Mouse (Mus musculus): ENCODE data around the gene Fyttd1.
A peak's percentile ranks its signal among the peaks of the same experiment; 100 is the strongest.
"Not testable (repeated sequence)": the region's sequence is repeated elsewhere in the genome, so short reads cannot be mapped to it uniquely, and the experiment has no call there.

The Fyttd1 gene

DNA sequence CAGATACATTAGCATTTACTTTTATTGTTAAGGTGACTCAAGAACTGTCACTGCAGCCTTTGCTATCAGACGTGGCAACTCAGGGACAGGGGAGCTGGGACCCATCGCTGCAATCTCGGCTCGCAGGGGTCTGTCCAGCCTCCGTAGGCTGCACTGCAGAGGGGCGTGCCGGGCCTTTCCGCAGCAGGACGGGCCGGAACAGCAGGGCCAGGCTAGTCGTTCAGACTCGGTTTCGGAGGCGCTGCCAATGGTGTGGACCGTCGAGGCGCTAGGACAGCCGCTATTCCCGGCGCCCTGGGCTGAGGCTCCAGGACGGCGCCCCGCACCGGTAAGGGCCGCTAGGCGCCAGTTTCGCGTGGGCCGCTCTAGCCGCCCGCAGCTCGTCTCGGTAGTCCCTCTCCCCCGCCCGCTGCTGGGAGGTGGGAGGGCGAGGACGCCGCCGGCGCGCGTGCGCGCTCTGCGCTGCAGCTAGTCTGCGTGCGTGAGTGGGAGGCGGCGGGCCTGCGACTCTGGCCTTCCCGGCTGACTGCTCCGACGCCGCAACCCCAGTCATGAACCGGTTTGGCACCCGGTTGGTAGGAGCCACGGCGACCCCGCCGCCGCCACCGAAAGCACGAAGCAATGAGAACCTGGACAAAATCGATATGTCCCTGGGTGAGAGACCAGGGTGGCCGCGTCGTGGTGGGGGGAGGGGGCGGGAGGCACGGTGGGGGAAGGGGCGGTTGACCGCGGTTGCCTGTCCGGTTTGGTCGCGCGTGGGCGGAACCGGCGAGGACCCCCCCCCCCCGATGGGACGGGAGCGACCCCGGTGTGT lies at the start of gene Fyttd1, which contains the start of gene Rubcn:
Gene Fyttd1, plus strand, starts transcription at position 158 of the 814 bp plus-strand sequence.
Gene Rubcn, minus strand, starts transcription at position 424 of the 814 bp plus-strand sequence.
- peak; percentile 95 for DNase-seq (ENCODE audit: low read depth, low spot score)

DNA sequence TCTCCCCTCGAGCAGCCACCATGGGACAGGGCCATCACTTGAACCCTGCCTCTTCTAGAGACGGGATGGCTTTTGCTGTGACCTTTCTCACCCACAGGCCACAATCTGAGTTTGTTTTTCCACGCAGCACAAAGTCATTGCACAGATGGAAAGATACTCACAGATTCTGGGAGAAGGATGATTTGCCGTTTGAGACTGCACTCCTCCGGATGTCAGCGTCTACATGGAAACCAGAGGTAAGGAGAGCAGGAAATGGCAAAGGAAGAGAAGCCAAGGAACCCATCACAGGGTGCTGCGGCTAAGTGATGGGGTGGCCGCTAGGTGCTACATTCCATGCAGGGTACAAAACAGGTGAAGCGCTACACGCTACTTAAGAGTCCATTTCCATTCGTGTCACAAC lies 48.2 kb upstream of the Fyttd1 start:
- DNase-seq (ENCODE audit: low read depth, low spot score) = no peak

DNA sequence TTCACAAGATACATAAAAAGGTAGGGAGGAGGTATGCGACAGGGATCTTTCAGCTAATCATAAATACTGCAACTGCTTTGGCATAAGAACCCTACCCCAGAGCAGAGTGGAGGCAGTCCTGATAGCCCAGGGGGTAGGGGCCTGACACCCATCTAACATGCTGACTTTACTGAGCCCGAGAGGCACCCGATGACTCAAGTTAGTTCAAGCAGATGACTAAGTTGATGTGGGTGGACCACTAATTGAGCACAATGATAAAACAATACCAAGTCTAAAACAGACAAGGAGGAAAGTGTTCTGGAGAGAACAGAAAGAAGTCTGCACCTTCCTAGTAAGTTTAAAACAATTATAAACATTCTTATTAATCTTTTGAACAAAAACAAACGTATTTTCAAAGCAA lies 45.8 kb upstream of the Fyttd1 start:
- DNase-seq (ENCODE audit: low read depth, low spot score) = no peak

DNA sequence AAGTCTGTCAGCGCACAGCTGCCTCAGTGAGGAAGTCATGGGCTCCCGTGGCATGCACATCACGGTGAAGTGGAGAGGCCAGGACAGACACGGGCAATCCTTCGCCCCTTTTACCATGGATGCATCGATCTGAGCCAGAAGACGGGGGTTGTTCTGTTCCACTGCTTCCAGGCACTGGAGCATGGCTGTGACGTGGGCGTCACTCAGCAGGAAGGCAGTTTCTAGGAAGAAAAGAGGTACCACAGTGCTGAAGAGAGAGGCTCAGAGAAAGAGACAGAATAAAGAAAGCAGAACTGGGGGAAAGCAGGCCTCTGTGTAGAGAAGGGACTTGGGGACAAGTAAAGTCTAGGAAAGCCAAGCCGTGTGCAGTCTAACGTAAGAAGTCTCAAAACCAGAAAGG lies 30.2 kb upstream of the Fyttd1 start:
- no peak for DNase-seq (ENCODE audit: low read depth, low spot score)

DNA sequence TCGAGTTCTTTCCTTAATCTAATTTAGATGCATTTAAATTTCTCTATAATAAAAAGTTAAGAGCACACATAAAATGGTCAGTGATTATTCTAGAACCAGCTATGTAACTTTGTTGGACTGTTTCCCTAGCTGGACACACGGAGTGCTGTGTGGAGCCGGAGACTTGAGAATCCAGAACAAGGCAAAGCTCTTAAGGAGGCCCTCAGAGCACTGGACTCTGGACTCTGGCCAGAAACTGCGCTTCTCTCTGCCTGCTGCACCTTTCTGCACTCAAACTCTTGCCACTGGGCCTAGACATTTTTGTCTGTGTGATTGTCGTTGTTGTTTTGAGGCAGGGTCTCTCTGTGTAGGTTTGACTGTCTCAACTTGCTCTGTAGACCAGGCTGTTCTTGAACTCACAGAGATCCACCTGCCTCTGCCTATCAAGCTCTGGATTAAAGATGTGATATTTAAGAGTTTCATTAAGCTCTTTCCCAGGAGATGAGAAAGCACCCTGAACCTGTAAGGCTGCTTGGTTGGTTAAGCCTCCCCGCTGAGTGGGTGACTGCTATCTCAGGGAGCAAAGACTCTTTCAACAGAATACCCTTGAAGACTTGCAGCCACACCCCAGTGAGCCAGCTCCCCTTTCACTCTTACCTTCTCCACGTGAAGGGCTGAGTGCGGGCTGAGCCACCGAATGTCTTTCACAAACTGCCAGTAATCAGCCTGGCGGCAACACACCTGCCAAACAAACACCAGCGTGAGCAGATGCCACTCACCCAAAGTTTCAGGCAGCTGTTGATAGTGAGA lies 28.1 kb upstream of the Fyttd1 start:
- no peak for DNase-seq (ENCODE audit: low read depth, low spot score)

DNA sequence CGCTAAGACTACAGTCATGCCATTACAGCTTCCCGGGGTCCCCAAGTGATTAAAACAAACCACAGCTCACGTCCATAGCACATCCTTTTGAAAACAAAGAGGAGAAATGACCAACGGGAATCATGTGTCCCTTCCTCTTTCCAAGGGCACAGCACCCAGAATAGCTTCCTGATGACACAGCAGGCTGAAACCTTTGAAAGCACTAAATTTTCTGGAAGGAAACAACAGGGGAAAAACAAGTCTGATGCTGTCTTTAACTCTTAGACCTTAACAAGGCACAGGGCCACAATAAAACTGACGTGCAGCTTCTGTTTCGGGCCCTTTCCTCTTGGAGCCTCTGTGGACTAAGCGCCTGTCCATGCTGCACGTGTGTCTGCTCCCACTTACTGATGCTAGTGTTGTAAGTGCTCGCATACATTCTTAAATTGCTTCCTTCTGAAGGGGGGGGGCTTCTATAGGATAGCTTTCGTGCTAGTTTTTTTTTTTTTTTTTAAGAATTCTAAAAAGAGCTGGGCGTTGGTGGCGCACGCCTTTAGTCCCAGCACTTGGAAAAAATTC lies 23.7 kb upstream of the Fyttd1 start:
- DNase-seq (ENCODE audit: low read depth, low spot score) = no peak

DNA sequence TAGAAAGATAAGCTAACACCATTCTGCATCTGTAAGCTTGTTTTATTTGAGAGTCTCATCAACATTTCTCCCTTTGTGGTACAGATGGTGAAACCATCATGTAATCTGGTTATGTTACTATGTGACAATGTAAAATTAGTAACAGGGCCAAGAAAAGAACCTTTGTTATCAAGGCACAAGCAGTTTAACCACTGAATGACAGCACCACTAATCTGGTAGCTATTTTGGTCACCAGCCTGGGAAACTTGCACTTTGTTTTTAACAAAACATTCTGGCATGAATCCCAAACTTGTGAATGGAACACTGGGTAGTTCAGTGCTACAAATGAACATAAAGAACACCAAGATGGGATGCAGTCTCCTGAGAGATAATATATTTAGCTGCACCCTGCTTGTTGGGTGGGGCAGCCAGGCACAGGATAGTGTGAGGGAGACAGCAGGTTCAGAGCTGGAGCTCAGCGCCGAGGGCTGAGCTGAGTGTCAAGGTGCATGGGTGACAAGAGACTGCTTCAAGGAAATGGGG lies 23.2 kb upstream of the Fyttd1 start:
- DNase-seq (ENCODE audit: low read depth, low spot score) = no peak

DNA sequence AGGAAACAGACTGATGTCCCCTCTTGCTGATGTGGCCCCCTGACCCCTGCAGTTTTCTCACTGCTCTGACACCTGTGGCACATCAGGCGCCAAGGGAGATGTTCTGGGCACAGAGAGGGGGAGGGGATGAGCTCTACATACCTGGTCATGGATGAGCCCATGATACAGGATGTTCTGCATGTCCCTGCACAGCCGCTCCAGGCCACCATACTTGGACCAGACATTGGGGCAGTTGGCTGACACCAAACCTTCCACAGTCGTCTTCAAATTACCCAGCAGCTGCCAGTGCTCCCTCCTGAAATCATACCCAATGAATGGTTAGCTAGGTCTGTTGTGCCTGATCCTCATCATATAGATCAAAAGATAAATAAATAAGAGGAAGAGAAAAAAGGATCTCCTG lies 20.5 kb upstream of the Fyttd1 start:
- peak; percentile 50 for DNase-seq (ENCODE audit: low read depth, low spot score)

DNA sequence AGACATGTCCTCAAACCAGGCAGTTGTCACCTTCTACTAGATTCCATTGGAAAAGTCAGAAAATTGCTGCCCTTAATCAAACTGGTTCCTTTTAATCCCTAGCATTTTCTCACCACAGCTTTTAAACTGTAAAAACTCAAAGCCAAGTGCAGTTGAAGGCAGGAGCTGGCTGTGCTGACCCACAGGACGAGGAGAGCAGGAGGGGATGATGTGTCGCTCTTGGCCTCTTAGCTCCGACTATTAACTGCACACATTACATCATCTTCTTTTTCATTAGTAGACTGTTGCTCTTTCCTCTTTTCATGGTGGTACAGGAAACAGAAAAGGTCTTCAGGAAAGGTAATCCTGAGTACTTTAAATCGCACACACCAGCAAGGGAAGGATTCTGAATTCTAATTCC lies 18.9 kb upstream of the Fyttd1 start:
- peak; percentile 62 for DNase-seq (ENCODE audit: low read depth, low spot score)

DNA sequence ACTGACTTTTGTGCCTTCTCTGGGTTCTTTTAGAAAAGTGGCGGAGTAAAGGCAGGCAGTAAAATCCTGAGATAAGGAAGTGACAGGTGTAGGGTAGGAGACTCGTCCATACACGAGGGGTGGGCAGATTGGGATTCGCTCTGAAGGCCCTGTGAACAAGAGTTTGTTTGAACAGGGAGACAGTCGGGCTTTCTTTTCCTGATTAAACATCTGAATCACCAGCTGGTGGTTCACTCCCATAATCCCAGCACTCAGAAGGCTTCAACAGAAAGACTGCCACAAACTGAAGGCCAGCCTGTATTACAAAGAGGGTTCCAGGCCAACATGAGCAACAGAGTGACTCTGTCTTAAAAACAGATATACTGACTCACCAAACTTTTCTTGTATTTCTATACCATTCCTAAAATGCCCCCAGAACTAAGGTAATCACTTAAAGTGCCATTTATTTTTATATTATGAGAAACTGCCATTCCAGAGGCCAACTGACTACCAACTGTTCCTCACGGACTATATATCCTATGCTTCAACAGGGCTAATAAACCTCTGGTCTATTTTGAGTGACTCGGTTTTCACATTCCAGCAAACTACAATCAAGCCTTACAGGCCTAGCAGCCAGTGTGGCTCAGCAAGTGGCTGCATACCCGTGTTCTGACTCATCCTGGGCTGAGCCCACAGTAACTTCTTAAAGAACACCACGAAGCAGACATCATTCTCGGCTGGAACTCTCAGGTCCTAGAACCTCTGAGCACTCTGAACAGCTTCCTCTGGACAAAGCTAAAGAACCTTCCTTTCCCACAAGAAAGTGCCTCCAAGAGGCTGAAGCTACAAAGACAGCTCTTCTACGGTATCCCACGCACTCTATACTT lies 18.3 kb upstream of the Fyttd1 start:
- DNase-seq (ENCODE audit: low read depth, low spot score) = peak; percentile 64

DNA sequence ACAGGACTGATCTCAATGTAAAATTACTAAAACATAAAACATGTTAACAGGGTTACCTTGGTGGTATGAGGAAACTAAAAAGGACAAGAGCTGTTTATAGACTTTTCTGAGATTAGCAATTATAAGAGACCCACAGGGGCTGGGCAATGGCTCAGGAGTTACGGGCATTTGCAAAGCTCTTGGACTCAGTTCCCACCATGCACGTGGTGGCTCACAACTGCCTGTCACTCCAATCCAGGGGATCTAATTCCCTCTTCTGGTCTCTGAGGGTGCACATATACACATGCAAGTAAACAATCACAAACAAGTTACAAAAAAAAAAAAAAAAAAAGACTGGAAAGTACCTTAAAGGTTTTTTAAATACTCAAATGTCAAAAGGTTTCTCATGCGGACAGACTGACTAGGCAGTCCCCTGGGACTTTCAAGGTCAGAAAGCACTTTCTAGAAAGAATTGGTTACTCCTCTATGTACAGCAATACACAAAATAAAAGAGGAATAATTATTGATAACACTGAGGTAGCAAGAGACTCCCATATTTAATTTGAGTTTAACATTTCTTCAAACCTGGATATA lies 15.4 kb upstream of the Fyttd1 start:
- no peak for DNase-seq (ENCODE audit: low read depth, low spot score)

DNA sequence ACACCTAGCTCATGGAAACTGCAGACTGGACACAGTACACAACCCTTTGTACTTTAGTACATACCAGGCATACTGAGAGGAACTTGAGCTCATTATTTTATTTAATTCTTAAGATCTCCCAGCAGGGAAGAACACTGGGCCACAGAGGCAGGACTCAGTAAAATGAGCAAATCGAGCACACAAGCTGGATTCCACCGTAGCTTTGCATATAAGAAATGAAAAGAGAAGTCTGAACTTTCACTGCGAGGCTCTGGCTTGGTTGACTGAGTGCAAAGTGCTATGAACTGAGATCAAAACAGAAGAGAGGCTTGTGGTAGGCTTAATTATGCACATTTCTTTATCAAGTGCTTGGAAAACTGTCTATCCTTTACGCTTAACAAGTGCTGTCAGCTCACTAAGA lies 11.9 kb upstream of the Fyttd1 start:
- no peak for DNase-seq (ENCODE audit: low read depth, low spot score)

DNA sequence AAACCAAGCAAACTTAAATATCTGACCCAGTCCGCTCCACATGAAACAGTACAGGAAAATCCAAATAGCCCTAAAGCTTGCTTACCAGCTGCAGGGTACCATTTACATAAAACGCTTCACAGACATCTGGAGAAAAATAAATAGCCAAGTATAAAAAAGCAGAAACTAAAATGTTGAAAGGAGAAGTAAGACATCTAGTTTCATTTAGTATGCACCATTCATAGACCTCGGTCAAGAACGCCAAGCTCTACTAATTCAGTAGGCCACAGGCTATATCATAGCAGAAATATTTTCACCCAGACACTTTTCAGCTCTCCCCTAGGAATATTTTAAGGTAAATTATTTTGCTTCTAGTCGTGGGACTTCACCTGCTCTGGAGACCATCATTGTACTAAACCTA lies 10.6 kb upstream of the Fyttd1 start:
- DNase-seq (ENCODE audit: low read depth, low spot score) = no peak

DNA sequence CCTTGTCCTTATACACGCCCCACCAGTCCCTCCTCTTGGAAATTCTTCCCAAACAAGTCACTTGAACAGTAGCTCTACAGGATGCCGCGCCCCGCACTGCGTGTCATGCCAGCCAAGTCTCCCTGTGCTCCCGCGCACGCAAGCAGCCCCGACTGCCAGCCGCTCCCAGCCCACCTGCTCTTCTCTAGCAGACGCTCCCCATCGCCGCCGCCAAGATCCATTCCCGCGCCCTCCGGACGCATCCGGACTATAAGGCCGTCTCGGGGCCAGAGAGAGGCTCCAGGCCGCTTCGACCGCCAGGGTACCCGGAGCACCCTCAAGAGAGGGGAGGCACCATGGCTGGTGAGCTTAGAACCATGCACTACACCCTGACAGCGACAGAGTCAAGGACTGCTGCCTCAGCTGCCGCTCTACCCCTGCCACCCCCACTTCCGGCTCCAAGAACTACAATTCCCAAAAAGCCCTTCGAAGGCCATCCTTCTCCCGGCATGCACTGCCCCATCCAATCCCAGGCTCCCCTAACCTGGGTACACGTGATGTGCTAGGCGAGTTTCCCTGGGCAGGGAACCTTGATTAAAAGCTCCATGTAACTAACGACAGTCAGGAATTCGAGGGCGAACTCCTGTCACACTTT lies 9.3 kb upstream of the Fyttd1 start:
- DNase-seq (ENCODE audit: low read depth, low spot score) = peak; percentile 86

DNA sequence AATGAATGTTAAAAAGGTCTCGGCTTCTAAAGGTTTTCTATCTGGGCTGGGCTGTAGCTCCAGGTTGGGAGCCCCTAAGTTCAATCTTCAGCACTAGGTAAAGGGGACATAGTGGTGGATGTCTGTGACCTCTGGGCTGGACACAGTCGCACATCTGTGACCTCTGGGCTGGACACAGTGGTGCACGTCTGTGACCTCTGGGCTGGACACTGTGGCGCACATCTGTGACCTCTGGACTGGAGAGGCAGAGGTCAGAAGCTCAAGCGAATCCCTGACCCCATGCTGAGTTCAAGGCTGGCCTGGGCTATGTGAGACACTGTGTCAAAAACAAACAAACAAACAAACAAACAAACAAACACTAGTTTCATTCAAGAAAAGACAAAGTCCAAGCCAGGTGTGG lies 7.1 kb upstream of the Fyttd1 start:
- no peak for DNase-seq (ENCODE audit: low read depth, low spot score)

DNA sequence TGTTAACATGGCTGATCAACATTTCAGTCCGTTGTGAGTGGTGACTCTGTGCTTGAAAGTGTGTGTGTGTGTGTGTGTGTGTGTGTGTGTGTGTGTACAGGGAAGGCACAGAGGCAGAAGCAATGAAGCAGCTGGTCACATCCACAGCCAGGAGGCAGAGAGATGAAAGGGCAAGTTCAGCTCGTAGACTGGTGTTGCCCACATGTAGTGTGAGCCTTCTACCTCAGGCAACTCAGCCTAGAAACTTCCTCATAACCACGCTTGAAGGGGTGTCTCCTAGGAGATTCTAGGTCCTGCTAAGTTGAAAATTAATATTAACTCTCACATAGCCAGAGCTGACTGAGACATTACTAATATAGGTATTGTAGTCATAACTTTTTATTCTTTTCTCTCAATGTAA lies 3.9 kb upstream of the Fyttd1 start:
- DNase-seq (ENCODE audit: low read depth, low spot score) = no peak

DNA sequence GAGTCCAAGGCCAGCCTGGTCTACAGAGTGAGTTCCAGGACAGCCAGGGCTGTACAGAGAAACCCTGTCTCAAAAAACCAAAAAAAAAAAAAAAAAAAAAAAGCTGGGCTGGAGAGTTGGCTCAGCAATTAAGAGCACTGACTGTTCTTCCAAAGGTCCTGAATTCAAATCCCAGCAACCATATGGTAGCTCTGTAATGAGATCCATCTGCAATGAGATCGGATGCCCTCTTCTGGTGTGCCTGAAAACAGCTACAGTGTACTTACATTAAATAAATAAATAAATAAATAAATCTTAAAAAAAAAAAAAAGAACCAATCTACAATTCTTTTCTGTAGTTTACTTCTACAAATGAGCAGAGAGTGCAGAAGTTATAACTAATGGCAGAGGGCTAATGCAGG lies 2.0 kb upstream of the Fyttd1 start:
- not testable (repeated sequence) for DNase-seq (ENCODE audit: low read depth, low spot score)

DNA sequence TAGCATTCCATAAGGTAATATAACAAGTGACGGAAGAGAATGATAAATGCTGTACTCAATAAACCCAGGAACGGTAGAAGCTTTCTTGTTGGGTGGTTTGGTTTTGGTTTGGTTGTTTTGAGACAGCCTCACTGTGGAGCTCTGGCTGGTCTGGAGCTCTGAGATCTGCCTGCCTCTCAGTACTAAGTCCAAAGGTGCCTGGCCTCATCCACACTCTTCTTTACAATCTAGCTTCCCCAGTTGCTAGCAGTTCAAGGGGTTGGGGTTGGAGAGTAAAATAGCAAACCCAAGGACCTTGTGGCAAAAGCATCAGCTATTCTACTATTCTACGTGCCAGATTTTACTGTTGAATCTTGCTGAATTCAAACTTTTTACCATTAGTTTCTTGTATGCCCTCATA lies 1.5 kb upstream of the Fyttd1 start:
- no peak for DNase-seq (ENCODE audit: low read depth, low spot score)

DNA sequence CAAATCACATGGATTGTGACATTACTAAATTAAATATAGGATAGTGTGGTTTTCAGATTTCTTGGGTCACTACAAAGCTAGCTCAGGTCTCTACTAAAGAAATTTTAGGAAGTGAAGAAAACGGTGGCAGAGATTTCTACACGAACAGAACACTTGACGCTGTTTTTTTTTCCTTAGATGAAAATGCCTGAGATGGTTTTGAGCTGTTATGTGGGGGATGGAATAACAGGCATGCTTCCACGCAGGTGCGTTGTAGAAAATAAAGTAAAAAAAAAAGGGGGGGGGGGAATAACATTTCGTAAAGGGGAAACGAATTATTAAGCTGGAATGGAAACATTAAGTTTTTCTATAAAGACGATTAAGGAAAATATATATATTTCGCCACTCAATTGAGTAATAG lies 469 bp upstream of the Fyttd1 start:
- DNase-seq (ENCODE audit: low read depth, low spot score) = no peak

DNA sequence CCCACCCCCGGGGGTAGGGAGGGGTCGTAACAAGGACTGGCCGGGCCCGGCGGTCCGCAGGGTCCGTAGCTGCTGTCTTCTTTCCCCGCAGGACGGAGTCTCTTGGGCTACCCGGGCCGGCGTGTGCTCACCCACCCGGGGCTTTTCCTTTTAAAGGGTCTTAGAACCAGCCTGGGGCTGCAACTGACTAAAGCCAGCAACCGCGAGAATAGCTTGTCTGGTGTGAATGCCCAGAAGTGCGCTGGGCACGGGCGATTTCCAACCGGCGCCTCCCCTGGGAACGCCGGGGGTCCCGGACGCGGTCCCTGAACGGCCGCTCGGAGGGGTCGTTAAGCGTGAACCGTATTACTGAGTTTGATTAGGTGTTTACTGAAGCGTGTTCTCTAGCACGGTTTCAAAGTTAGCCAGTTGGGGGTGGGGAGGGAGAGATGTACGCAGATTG lies 878 bp downstream of the Fyttd1 start:
- no peak for DNase-seq (ENCODE audit: low read depth, low spot score)
